Mouse (Mus musculus) brown adipose tissue, adult 24 weeks (tissue): ENCODE results near the gene Artn. TPM values are rescaled to one million over a fixed set of nuclear protein-coding genes. Genes with fewer than 3 reads are reported as not detected.
A peak's percentile ranks its signal among the peaks of the same experiment; 100 is the strongest.

Source experiments
- H3K27ac ChIP-seq: fragments of 200-500 bp; replicated peaks from 2 replicates; pipeline ENCODE4 v1.5.1; 2012; ENCODE audit warnings: low read depth, mild to moderate bottlenecking, low read length
- H3K4me1 ChIP-seq: fragments of 200-500 bp; 2 replicates; pipeline ENCODE4 v1.6.1; 2012; ENCODE audit warnings: low read length, mixed read lengths; ENCODE audit not compliant: control insufficient read depth, insufficient read depth, insufficient read length
- H3K4me3 ChIP-seq: fragments of 200-500 bp; 2 replicates; pipeline ENCODE4 v1.5.1; 2012; ENCODE audit warnings: low read depth, mild to moderate bottlenecking, low read length, moderate library complexity; ENCODE audit not compliant: insufficient read depth
- polyA plus RNA-seq: library from polyadenylated mRNA; stranded (reverse); fragments of >200 nt; gene quantifications from 2 replicates; pipeline ENCODE4 v1.2.4, GENCODE M21; 2012; ENCODE audit not compliant: missing spikeins, insufficient read depth, insufficient read length

Gene Artn
- polyA plus RNA-seq, 1 experiment: not detected

GRCm38 (mm10) chr4:117889471-117889870 lies 40.1 kb downstream of the Artn start:
- Histone ChIP-seq H3K4me3 (no peak overlapping the region), H3K27ac (no peak overlapping the region), H3K4me1 (peaks cover 5% of the 10 kb centered on the region; the same call in 1 of the 2 replicates)

- Histone ChIP-seq H3K4me3 (no peak overlapping the region), H3K27ac (no peak overlapping the region)
Measured at GRCm38 (mm10) chr4:117887920-117888319, 41.6 kb downstream of the Artn start.

GRCm38 (mm10) chr4:117887133-117887532 lies 42.4 kb downstream of the Artn start, which contains the start of gene Atp6v0b:
Atp6v0b (minus strand) TSS chr4:117887333.
- peaks cover 8% of the 10 kb centered on the region for H3K4me1 ChIP-seq
- H3K27ac ChIP-seq: peak within 1 kb of the TSS; percentile 60; the same call in 1 of the 2 replicates
- H3K4me3 ChIP-seq: peak within 1 kb of the TSS; percentile 81

More at GRCm38 (mm10) chr4:117887920-117888319, 41.6 kb downstream of the Artn start:
- peaks cover 8% of the 10 kb centered on the region for H3K4me1 ChIP-seq

DNA sequence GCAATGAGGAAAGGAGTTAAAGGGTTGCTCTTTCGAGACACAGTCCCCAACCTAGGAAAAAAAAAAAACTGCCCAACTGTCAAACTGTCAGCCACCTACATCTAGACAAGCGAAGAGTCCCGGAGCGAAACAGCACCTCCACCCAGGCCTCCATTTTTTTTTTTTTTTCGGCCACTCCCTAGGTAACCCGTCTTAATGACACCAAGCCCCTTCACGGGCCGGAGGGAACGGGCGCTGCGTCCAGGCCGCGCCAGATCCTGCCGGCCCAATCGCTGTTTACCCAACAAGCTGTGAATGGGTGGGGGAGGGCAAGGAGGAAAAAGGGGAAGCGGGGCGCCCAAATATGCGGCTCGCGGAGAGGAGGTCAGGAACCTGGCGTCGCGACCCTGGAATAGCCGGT lies 42.9 kb downstream of the Artn start:
- H3K4me1 ChIP-seq: peaks cover 8% of the 10 kb centered on the region
- peak overlapping the region; percentile 81 for H3K4me3 ChIP-seq
- peak overlapping the region; percentile 60; the same call in 1 of the 2 replicates for H3K27ac ChIP-seq

DNA sequence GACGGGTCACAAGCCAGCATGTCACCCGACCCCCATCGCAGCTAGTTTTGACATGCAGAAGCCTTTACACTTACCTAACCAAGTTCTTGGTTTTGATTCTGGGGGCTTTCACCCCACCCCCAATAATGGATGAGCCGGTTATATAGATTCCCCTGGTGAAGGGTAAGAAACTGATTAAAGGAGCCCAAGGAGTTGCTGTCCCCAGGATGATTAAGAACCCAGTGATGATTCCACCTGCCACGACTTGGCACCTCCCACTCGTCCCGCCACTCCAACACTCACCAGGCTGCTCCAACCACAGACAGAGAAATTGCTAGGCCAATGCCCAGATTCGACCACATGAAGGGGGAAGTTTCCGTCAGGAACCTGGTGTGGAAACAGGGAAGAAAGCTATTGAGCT lies 43.6 kb downstream of the Artn start:
- no peak overlapping the region for H3K27ac ChIP-seq
- peaks cover 8% of the 10 kb centered on the region for H3K4me1 ChIP-seq
- H3K4me3 ChIP-seq: peak overlapping the region; percentile 81

- no peak overlapping the region for H3K4me3 ChIP-seq
- H3K27ac ChIP-seq: no peak overlapping the region
Measured at GRCm38 (mm10) chr4:117885093-117885492, 44.5 kb downstream of the Artn start.

DNA sequence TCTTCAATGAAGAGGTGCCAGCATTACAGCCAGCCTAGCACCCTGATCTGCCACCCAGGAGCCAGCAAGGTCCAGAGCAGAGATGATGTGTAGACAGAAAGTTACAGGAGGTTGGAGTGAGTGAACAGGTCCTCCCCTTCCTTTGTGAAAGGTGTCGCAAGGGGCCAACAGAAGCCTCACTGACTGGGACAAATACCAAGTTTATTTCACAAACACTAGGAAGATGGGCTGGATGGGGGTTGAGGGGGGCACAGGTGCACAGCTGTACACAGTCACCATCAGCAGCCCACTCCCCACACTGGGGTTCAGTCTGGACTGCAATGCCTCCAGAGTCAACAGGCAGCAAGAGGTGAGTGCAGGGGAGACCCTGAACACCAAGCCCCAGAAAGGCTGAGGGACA lies 45.4 kb downstream of the Artn start:
- Histone ChIP-seq H3K4me3 (no peak overlapping the region), H3K27ac (no peak overlapping the region), H3K4me1 (peaks cover 8% of the 10 kb centered on the region)

More at GRCm38 (mm10) chr4:117885093-117885492, 44.5 kb downstream of the Artn start:
- peaks cover 8% of the 10 kb centered on the region for H3K4me1 ChIP-seq

- peak within 1 kb of the TSS; percentile 66 for H3K4me3 ChIP-seq
- H3K4me1 ChIP-seq: peaks cover 8% of the 10 kb centered on the region
- H3K27ac ChIP-seq: no peak within 1 kb of the TSS
Measured at GRCm38 (mm10) chr4:117882701-117883691, 46.6 kb downstream of the Artn start, which contains the start of gene B4galt2. B4galt2 (minus strand) TSS chr4:117883487.

DNA sequence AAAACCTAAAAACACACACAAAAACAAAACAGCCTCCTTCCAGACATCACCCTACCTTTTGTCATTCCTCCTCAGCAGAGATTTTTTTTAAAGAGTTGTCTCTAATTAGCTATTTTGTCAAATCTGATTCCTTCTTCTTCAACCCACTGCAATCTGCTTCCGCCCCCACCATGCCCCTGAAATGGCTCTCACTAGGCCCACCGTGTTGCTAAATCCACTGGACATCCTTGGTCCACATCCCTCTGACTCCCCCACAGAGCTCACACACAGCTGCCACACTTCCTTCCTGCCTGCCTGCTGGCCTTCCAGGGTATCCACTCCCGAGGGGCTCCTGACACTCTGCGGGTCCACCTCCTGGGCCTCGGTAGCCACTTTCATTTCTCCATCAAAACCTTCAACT lies 50.9 kb downstream of the Artn start:
- H3K4me3 ChIP-seq: no peak overlapping the region
- no peak overlapping the region for H3K27ac ChIP-seq
- peaks cover 3% of the 10 kb centered on the region for H3K4me1 ChIP-seq

GRCm38 (mm10) chr4:117878301-117878700 lies 51.3 kb downstream of the Artn start:
- Histone ChIP-seq H3K27ac (no peak overlapping the region), H3K4me1 (no peaks in the 10 kb centered on the region), H3K4me3 (no peak overlapping the region)

Other genes starting within 250 kb of the Artn start
- 9.5 and 15.2 TPM in 2 replicates for gene Dmap1, start 247.5 kb downstream of the Artn start, polyA plus RNA-seq
- gene Gm12845, start 205.4 kb downstream of the Artn start, polyA plus RNA-seq: not detected in 2 replicates
- not detected in 2 replicates for gene Klf17, start 164.1 kb downstream of the Artn start, polyA plus RNA-seq
- gene Slc6a9, start 95.3 kb downstream of the Artn start, polyA plus RNA-seq: 1.6 and 1.9 TPM in 2 replicates
- gene Ccdc24, start 57.2 kb downstream of the Artn start, polyA plus RNA-seq: not detected in 2 replicates
- gene B4galt2, start 46.3 kb downstream of the Artn start, polyA plus RNA-seq: 1.3 and 1.5 TPM in 2 replicates
- gene Atp6v0b, start 42.4 kb downstream of the Artn start, polyA plus RNA-seq: 145 and 164 TPM in 2 replicates
- 1.7 and 4.4 TPM in 2 replicates for gene Dph2, start 37.7 kb downstream of the Artn start, polyA plus RNA-seq
- gene Ipo13, start 14.8 kb downstream of the Artn start, polyA plus RNA-seq: 28.3 and 48.3 TPM in 2 replicates
- gene St3gal3, start 205.2 kb upstream of the Artn start, polyA plus RNA-seq: 27.5 and 34.3 TPM in 2 replicates